ENCODE assay signal across 20 mouse cellular contexts in the genomic region with DNA sequence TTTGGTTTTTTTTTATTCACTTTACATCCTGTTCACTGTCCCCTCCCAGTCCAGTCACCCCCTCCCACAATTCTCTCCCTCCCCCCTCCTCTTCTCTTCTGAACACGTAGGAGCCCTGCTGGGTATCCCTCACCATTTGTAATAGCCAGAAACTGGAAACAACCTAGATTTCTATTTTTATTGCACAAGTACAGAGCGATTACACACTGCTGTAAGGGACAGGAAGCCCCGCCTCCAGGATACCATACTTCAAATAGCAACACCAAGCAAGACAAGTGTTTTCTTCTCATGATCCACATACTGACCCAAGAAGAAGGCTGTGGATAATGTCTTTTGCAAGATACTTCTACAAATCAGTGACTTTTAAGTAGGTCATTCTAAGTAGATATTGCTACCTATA. TPM values are rescaled to one million over a fixed set of nuclear protein-coding genes. Genes with fewer than 3 reads are reported as not detected.
"Had no signal": no experiment of that assay in that cellular context is flagged by ENCODE, and none has a peak within 500 bp of the region (broad histone marks: within the 10 kb centered on the region; RNA-seq: fewer than 3 reads in every experiment).

No protein-coding gene starts in this region.

- DNase-seq: kidney, postnatal 14 days; kidney, postnatal 4 days; left cerebral cortex, postnatal 4 days; liver, postnatal 0 days; lung, embryonic 14.5 days; lung, postnatal 10 days; lung, postnatal 36 days; midbrain, embryonic 14.5 days; thymus, adult 18-20 months; thymus, postnatal 36 days had no signal

- H3K4me2 ChIP-seq: limb, embryonic 12.5 days; limb, embryonic 15.5 days; liver, embryonic 11.5 days; lung, embryonic 14.5 days; midbrain, embryonic 11.5 days had no signal

- H3K27me3 ChIP-seq: limb, embryonic 12.5 days; limb, embryonic 15.5 days had no signal

- H3K4me1 ChIP-seq: limb, embryonic 12.5 days; limb, embryonic 15.5 days had no signal

- H3K9me3 ChIP-seq: limb, embryonic 12.5 days; limb, embryonic 15.5 days had no signal

- H3K9ac ChIP-seq: limb, embryonic 12.5 days; limb, embryonic 15.5 days; liver, embryonic 14.5 days; liver, postnatal 0 days; lung, embryonic 14.5 days had no signal

- H3K4me3 ChIP-seq: limb, embryonic 12.5 days; limb, embryonic 15.5 days had no signal

- H3K27ac ChIP-seq: limb, embryonic 12.5 days; limb, embryonic 15.5 days; liver, embryonic 14.5 days had no signal

- H3K36me3 ChIP-seq: limb, embryonic 15.5 days had no signal

- ATAC-seq: liver, postnatal 0 days had no signal

RNA-seq across cellular contexts. Expression of a gene that starts 25.1 kb away (rescaled TPM):
- total RNA-seq: megakaryocyte progenitor cell, adult 5-6 weeks; megakaryocyte-erythroid progenitor cell, adult 5-6 weeks had no signal
- polyA plus RNA-seq: liver, embryonic 14.5 days; liver, postnatal 0 days; midbrain, embryonic 14.5 days; neural tube, embryonic 14.5 days; spleen, adult 2 months; urinary bladder, adult 2 months had no signal
